Mouse (Mus musculus) left cerebral cortex, adult 2 months (tissue): ENCODE measurements at regions not wholly inside any gene's neighbourhood (a gene's known extent, or its start where the extent isn't known, plus 50 kb on each side); places are given as distances from the start of the nearest gene placed in this dataset.
A peak's percentile ranks its signal among the peaks of the same experiment; 100 is the strongest.

Source experiments
- DNase-seq, 2 experiments: peaks; one replicate each; pipeline ENCODE4 v3.0.0; 2021 to 2022; ENCODE audit warnings: low spot score in 2 of 2, mixed read lengths in 1 of 2; ENCODE audit errors: extremely low spot score in 1 of 2
- H3K27ac ChIP-seq: fragments of 200-600 bp; 2 replicates; pipeline ENCODE4 v1.8.1; 2022
- H3K4me3 ChIP-seq: fragments of 200-600 bp; 2 replicates; pipeline ENCODE4 v1.8.1; 2022
- CTCF ChIP-seq: fragments of 200-600 bp; IDR thresholded peaks from 2 replicates; pipeline ENCODE4 v1.8.1; 2022; ENCODE audit warnings: antibody characterized with exemption, mild to moderate bottlenecking, moderate library complexity
- intact Hi-C: fragments of 180-260 bp; cut with DNase I; formaldehyde crosslinking; loops from one replicate; pipeline ENCODE4 v1.15.1; 2025

DNA sequence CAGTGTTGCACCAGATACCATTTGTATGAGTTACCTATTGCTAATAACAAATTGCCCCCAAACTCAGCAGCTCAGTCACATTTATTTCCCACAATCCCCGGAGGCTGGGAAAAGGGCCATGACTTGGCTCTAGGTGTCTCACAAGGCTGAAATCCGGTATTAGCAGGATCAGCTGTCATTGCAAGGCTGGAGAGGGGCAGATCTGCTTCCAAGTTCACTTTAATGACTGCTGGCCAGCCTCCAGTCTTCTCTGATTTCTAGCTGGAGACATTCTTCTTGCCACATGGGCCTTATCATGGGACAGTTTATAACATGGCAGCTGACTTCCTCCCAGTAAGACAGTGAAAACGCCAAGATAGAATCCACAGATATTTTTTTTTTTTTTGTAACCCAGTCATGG lies 276.1 kb upstream of the Cdh5 start:
- Histone ChIP-seq H3K27ac (no peak overlapping the region), H3K4me3 (no peak overlapping the region)
- no peak for DNase-seq
- TF ChIP-seq CTCF, result no peak
- intact Hi-C loops, result no loop called here

DNA sequence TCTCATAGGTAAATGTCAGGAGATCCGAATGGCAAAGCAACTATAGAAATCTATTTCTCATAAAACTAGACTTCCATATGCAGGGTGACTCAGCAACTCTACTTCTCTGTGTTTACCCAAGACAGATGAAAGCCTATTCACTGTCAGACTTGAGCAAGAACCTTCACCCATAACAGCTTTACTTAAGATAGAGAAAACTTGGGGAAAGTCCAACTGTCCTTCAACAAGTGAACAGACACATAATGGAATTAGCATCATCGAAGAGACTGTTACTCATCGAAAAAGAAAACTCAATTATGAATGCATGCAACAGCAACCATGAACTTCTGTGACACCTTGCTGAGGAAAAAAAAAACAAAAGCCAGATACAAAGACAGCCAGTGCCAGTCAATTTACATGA lies 271.0 kb upstream of the Cdh5 start:
- no peak for DNase-seq
- Histone ChIP-seq H3K4me3 (no peak overlapping the region), H3K27ac (no peak overlapping the region)
- no peak for TF ChIP-seq CTCF
- intact Hi-C loops, result no loop called here

GRCm38 (mm10) chr8:103839990-103840389 lies 261.4 kb upstream of the Cdh5 start:
- no peak overlapping the region for H3K4me3 ChIP-seq
- TF ChIP-seq CTCF, result no peak
- H3K27ac ChIP-seq, result no peak overlapping the region
- intact Hi-C loops, result no loop called here
- no peak for DNase-seq

DNA sequence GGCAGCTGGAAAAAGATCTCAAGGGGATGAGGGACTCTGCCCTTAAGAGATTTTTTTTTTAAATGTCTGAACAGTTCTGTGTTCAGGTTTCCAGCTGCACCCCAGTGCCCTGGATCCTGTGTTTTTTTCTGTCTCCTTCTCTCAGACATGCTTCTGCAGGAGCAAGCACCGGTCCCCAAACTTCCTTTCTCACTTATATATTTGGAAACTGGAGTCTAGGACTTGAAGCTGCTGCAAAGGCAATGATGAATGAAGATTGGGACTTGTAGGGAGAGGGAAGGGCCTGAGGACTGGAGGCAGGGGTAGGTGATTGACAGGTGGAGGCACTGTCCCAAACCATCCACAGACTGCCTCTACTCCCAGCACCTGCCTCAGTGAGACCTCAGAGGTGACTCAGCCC lies 255.5 kb upstream of the Cdh5 start:
- TF ChIP-seq CTCF, result no peak

GRCm38 (mm10) chr8:103846382-103846976 lies 254.9 kb upstream of the Cdh5 start:
- Histone ChIP-seq H3K4me3 (no peak overlapping the region), H3K27ac (peak overlapping the region; percentile 70)
- DNase-seq, result peak; percentile 15 to 16
- intact Hi-C loops, result loop anchor here (1.0 kb wide), 1 partner anchor 95 kb away; no protein-coding TSS in a partner anchor
- TF ChIP-seq CTCF, result no peak

More for the DNA sequence above, 255.5 kb upstream of the Cdh5 start:
- peak overlapping the region; percentile 70 for H3K27ac ChIP-seq
- peak in 1 of 2 experiments; percentile 15 for DNase-seq
- intact Hi-C loops, result loop anchor here (1.0 kb wide), 1 partner anchor 95 kb away; no protein-coding TSS in a partner anchor
- no peak overlapping the region for H3K4me3 ChIP-seq

DNA sequence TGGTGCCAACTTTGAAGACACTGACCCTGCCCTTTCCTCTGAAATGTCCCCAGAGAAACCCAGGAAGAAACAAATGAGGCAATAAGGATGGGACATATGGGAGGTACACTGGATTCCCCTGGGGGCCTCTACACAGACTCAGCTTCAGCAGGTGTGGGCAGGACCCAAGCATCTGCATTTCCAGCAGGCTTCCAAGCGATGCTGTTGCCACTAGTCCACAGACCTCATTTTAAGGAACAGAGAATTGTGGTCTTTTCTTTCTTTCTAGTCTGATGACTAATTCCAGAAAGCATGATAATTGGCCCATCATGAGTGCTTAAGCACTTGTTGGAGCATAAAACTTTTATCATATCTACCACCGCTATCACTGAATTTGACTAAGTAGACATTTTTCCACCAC lies 251.6 kb upstream of the Cdh5 start:
- Histone ChIP-seq H3K27ac (no peak overlapping the region), H3K4me3 (no peak overlapping the region)
- TF ChIP-seq CTCF, result no peak
- DNase-seq, result no peak
- intact Hi-C loops, result loop anchor here (5.0 kb wide), 1 partner anchor 178 kb away; no protein-coding TSS in a partner anchor

- no peak for DNase-seq
- no peak for TF ChIP-seq CTCF
- Histone ChIP-seq H3K27ac (no peak overlapping the region), H3K4me3 (no peak overlapping the region)
- intact Hi-C loops, result loop anchor here (5.0 kb wide), 1 partner anchor 176 kb away; no protein-coding TSS in a partner anchor
Observed at GRCm38 (mm10) chr8:103851286-103851685, 250.1 kb upstream of the Cdh5 start.

DNA sequence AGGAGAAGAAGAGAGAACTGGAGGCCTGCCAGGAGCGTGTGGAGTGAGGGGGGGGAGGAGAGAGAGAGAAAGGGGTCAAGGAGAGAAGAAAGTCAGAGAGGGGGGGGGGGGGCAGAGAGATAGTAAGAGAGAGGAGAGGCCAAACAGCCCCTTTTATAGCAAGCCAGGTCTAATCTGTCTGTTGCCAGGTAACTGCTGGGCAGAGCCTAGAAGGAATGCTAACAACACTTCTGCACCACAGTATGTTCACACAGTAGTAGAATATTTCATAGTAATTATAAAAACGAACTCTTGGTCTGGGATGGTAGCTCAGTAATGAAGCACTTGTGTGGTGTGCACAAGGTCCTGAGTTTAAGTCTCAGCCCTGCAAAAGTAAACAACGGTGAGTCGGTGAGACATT lies 248.4 kb upstream of the Cdh5 start:
- intact Hi-C loops, result loop anchor here (5.0 kb wide), 1 partner anchor 174 kb away; no protein-coding TSS in a partner anchor
- no peak for TF ChIP-seq CTCF
- no peak overlapping the region for H3K4me3 ChIP-seq
- no peak for DNase-seq
- H3K27ac ChIP-seq, result no peak overlapping the region

DNA sequence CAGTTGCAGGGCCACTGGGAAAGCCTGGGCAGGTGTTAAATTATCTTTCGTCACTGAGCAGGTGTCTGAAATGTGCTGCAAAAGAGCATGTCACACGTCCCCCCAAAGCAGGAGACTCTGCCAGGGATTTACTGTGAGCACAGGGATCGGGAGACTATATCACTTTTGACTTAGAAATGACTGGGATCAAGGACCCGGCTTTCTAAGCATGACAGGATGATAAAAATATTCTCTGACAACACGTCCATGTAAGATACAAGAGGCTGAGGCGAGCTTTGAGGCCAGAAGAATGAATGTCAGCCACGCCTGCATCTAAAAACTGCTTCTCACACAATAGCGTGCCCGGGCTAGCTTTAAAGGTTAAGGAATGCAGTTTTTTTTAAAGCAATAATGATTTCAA lies 246.1 kb upstream of the Cdh5 start:
- intact Hi-C loops, result no loop called here
- Histone ChIP-seq H3K27ac (no peak overlapping the region), H3K4me3 (no peak overlapping the region)
- TF ChIP-seq CTCF, result no peak
- DNase-seq, result no peak

DNA sequence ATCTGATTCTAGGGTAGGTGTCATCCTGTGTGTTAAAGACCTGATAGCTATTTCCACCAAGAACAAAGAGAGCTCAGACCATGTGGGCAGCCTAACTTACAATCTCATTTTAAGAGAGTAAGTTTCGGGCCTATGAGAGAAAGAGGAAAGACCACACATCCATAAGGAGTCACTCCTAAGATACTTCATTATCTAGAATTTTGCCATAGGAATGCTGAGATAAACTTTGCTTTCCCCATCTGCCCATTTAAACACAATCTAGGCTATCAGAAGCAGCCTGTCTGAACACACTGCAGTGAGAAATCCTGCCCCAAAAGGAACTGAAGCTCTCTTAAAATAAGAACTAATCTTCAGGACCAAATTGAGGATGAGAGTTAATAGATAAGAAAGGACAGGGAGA lies 242.3 kb upstream of the Cdh5 start:
- no peak for DNase-seq
- Histone ChIP-seq H3K4me3 (no peak overlapping the region), H3K27ac (no peak overlapping the region)
- no peak for TF ChIP-seq CTCF
- intact Hi-C loops, result no loop called here

- no peak for TF ChIP-seq CTCF
- Histone ChIP-seq H3K4me3 (no peak overlapping the region), H3K27ac (no peak overlapping the region)
- no peak for DNase-seq
- intact Hi-C loops, result no loop called here
Observed at GRCm38 (mm10) chr8:103873598-103874502, 227.6 kb upstream of the Cdh5 start.

DNA sequence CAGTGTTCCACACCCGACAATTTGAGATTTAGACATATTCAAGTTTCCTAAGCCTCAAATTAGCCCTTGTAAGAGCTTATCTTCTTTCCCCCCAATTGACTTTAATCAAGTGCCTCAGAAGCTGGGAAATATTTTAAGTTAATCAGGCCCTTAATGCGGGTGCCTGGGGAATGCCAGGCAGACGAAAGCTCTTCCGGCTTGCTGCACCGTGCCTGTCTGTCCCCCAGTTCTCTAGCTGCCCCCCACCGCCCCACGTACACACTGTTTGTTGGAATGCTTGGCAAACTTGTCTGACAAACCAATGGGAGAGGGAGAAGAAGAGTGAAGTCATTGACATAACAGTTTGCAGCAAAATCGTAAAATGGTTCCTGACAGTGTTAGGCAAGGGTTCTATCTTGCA lies 226.9 kb upstream of the Cdh5 start:
- no peak overlapping the region for H3K4me3 ChIP-seq
- DNase-seq, result no peak
- intact Hi-C loops, result no loop called here
- no peak overlapping the region for H3K27ac ChIP-seq
- no peak for TF ChIP-seq CTCF
